Mouse (Mus musculus) kidney, postnatal 14 days (tissue): Measurements from ENCODE around the gene Fam71d.

Experiments used
- DNase-seq: peaks from one replicate; pipeline ENCODE4 v3.0.0; 2022; ENCODE audit warnings: mixed read lengths

Gene Fam71d

GRCm38 (mm10) chr12:78691325-78691724 is at the start of gene Fam71d:
Gene Fam71d, plus strand, starts transcription at chr12:78691535.
- DNase-seq: peak; percentile 10

GRCm38 (mm10) chr12:78643691-78644090 is 47.6 kb upstream of the Fam71d start:
- no peak for DNase-seq

GRCm38 (mm10) chr12:78645282-78645681 is 46.1 kb upstream of the Fam71d start:
- DNase-seq: no peak

GRCm38 (mm10) chr12:78659718-78660304 is 31.5 kb upstream of the Fam71d start:
- DNase-seq: no peak

- DNase-seq: no peak
These were observed 13.1 kb upstream of the Fam71d start for GRCm38 (mm10) chr12:78678101-78678806.

- DNase-seq: no peak
These were observed 12.5 kb upstream of the Fam71d start for GRCm38 (mm10) chr12:78678807-78679189.

- DNase-seq: no peak
These were observed 10.3 kb upstream of the Fam71d start for GRCm38 (mm10) chr12:78681048-78681447.

GRCm38 (mm10) chr12:78682279-78682678 is 9.1 kb upstream of the Fam71d start:
- no peak for DNase-seq

GRCm38 (mm10) chr12:78685669-78686215 is 5.6 kb upstream of the Fam71d start:
- DNase-seq: no peak

GRCm38 (mm10) chr12:78688876-78689275 is 2.5 kb upstream of the Fam71d start:
- no peak for DNase-seq

- peak; percentile 35 for DNase-seq
These were observed 1.9 kb downstream of the Fam71d start for GRCm38 (mm10) chr12:78693281-78693680.

GRCm38 (mm10) chr12:78717783-78718182 is 26.4 kb downstream of the Fam71d start:
- DNase-seq: no peak

- peak; percentile 24 for DNase-seq
These were observed 36.4 kb downstream of the Fam71d start for GRCm38 (mm10) chr12:78727723-78728122.

- DNase-seq: no peak
These were observed 48.3 kb downstream of the Fam71d start for GRCm38 (mm10) chr12:78739633-78740032.

GRCm38 (mm10) chr12:78740289-78740688 is 49.0 kb downstream of the Fam71d start:
- no peak for DNase-seq

GRCm38 (mm10) chr12:78746226-78746625 is 54.9 kb downstream of the Fam71d start:
- DNase-seq: no peak

- DNase-seq: no peak
These were observed 56.1 kb downstream of the Fam71d start for GRCm38 (mm10) chr12:78747406-78747805.

GRCm38 (mm10) chr12:78748113-78748512 is 56.8 kb downstream of the Fam71d start:
- DNase-seq: no peak

- peak; percentile 99 for DNase-seq
These were observed 57.4 kb downstream of the Fam71d start, which contains the start of gene Mpp5 for GRCm38 (mm10) chr12:78748557-78749377. Gene Mpp5, plus strand, starts transcription at chr12:78748907.

GRCm38 (mm10) chr12:78749378-78749801 is 58.1 kb downstream of the Fam71d start:
- DNase-seq: peak; percentile 78

GRCm38 (mm10) chr12:78761979-78762378 is 70.6 kb downstream of the Fam71d start:
- DNase-seq: no peak

- DNase-seq: no peak
These were observed 77.8 kb downstream of the Fam71d start for GRCm38 (mm10) chr12:78769031-78769713.

GRCm38 (mm10) chr12:78773211-78773610 is 81.9 kb downstream of the Fam71d start:
- no peak for DNase-seq
